Mouse (Mus musculus) lung, postnatal 4 days (tissue): ENCODE results near the gene Nicn1.
"Not testable (repeated sequence)": the region's sequence is repeated elsewhere in the genome, so short reads cannot be mapped to it uniquely, and the experiment has no call there.

Experiments used
- DNase-seq, 2 experiments: peaks; one replicate each; pipeline ENCODE4 v3.0.0; 2021

The Nicn1 gene

GRCm38 (mm10) chr9:108290016-108290750, at the start of gene Nicn1:
TSS of gene Nicn1 (plus strand) at chr9:108290429.
- peak; percentile 92 for DNase-seq

DNA sequence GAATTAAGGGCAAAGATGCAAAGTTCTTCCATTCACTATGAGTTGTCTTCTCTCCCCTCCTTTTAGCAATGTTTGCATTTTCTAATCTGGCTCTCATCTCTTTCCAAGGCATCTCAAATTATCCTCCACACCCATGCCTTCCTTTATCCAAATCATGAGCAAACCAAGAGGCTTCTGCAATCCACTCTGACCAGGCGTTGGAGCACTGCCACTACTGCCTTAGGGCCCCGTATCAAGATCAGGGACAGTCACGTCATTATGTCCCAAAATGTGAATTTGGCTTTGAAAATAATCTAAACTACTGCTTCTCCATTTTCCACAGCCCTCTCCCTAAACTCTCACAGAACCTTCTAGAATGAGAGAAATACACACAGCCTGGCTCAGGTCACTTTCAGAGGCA, 45.7 kb upstream of the Nicn1 start:
- no peak for DNase-seq

DNA sequence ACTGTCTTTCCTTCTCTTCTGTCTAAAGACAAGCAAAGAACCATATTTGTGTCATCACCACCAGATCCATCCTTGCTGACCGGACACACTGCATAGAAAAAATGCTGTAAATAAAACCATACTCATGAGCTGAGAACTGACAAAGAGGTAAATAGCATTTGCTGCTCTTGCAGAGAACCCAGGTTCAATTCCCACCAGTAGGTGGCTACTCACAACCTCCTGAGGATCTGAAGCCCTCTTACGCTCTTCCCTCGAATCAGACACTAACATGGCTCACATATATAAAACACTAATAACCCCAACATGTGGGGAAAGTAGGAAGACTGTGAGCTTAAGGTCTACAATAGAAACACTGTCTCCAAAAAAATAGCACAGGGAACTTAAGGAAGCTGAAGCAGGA, 45.2 kb upstream of the Nicn1 start:
- no peak for DNase-seq

GRCm38 (mm10) chr9:108248957-108249356, 41.3 kb upstream of the Nicn1 start:
- no peak for DNase-seq

- DNase-seq, result no peak
Observed at GRCm38 (mm10) chr9:108251877-108252276, 38.4 kb upstream of the Nicn1 start.

GRCm38 (mm10) chr9:108252766-108253165, 37.5 kb upstream of the Nicn1 start:
- no peak for DNase-seq

DNA sequence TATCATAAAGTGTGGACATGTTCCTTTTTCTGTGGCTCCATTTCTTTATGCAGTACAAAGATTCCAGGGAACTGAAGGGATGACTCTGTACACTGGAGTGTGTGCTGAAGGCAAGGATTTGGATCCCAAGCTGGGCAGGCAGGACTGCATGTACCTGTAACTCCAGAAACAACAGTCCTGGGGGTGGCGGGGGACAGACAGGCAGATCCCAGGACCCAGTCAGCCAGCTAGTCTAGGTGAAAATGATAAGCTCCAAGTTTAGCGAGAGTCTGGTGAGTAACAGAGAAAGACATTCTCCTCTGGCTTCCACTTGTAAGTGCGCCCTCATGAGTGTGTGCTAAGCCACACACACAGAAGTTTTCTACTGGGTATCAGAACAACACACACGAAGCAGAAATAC, 29.7 kb upstream of the Nicn1 start:
- DNase-seq, result no peak

- DNase-seq, result no peak
Observed at GRCm38 (mm10) chr9:108261865-108262264, 28.4 kb upstream of the Nicn1 start.

GRCm38 (mm10) chr9:108262494-108263049, 27.7 kb upstream of the Nicn1 start:
- DNase-seq, result no peak

DNA sequence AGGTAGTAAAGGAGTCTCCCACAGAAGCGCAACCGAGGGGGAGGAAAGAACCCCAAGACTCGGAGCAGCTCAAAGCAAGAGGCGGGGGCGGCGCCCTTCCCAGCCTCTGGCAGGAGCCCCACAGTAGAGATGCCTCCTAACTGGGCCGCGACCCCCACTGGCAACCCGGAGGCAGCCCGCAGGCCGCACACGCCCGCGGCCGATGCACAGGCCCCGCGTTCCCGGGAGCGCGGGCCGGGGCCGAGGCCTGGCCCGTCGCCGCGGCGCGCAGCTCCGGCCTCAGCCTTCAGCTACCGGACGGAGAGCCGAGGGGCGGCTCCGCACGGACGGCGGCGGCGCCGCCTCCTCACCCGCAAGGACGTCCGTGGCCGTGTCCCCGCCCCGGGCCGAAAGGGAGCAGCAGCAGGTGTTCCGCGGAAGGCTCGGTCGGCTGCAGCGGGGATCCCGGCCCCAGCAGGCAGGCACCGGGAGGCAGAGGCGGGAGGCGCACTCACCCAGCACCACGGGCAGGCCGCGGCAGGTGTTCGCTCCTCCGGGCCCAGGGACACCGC, 27.0 kb upstream of the Nicn1 start:
- DNase-seq, result no peak

DNA sequence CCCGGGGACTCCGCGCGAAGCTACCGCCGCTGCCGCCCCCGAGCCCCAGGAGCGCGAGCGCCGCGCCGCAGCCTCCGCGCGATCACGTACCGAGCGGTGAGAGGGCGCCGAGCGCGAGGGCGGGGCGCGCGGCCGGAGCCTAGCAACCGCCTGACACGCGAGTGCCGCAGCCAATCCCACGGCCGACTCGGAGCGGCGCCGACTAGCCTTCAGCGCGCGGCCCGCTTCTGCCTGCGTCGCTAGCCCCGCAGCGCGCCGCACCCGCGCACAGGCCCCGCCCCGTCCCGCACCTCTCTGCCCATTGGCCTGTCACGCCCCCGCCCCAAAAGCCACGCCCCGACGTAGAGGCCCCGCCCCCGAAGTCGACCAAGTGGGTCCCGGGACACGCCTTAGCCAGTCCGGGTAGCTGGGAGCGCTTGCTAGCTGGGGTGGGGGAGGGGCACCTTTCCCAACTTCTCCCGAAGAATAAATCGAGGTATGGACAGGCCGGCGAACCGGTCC, 26.5 kb upstream of the Nicn1 start, which contains the start of gene Dag1:
TSS of gene Dag1 (minus strand) at position 269 of the 501 bp plus-strand sequence.
- peak; percentile 99 to 100 for DNase-seq

DNA sequence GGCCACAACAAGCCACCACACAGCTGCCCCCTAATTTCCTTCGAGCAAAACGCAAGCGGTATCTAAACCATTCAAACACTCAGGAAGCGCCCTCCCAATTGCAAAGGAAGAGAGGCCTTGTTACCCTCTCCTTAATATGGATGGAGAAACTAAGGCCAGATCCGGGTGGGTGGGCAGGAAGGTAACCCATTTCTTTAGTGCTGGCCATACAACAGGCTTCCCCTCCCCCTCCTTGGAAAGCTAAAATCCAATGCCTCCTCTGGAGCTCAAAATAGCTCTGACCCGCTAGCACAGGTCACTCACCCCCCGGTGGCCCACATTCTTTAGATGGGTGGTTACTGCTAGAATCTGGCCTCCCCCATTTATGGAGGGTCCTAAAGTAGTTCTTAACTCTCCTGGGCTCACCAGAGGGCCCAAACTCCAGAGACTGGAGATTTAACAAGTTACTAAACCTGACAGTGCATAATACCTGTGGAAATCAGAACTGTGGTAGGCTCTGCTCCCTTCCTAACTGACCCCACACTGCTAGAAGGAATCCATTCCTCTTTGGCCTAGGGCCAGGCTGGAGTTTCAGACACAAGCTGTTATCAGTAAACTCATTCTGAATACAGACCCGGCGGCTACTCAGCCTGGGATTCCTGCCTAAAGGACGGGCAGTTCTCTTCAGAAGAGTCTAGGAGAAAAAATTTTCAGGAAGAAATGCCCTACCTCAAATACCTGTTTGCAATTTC, 25.9 kb upstream of the Nicn1 start:
- peak; percentile 67 to 68 for DNase-seq

DNA sequence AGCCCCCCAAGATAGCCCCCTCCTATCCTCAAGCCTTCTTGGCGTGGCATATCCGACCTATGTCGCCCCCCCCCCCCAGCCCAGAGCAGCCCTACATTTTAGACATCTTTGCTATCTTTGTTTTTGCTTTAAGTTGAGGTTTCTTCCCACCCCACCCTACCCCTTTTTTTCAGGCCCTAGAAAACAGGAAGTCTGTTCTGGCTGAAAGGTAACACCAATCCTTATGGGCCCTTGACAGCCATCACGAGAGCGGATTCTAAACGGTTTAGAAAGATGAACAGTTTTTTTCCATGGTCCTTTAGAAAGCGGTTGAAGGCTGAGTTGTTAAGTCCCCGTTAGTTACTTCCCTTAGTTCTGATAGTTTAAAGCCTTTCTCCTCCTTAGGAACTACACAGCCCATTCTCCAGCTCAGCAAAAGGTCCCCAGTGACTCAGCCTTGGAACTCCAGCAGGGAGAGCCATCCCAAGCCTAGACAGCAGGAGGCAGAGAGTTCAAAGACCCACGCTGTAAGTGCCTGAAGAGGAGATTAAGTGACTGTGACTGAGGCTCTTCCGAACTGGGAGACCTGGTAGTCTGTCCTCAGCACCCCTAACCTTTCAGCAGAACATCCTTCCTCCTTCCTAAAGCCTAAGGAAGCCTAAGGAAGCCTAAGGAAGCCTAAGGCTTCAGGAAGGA, 23.8 kb upstream of the Nicn1 start:
- DNase-seq, result no peak

GRCm38 (mm10) chr9:108267691-108268090, 22.5 kb upstream of the Nicn1 start:
- DNase-seq, result peak; percentile 27 to 53

- DNase-seq, result not testable (repeated sequence)
Observed at GRCm38 (mm10) chr9:108268701-108269100, 21.5 kb upstream of the Nicn1 start.

GRCm38 (mm10) chr9:108271941-108272340, 18.3 kb upstream of the Nicn1 start:
- DNase-seq, result no peak

- no peak for DNase-seq
Observed at GRCm38 (mm10) chr9:108272691-108273090, 17.5 kb upstream of the Nicn1 start.

DNA sequence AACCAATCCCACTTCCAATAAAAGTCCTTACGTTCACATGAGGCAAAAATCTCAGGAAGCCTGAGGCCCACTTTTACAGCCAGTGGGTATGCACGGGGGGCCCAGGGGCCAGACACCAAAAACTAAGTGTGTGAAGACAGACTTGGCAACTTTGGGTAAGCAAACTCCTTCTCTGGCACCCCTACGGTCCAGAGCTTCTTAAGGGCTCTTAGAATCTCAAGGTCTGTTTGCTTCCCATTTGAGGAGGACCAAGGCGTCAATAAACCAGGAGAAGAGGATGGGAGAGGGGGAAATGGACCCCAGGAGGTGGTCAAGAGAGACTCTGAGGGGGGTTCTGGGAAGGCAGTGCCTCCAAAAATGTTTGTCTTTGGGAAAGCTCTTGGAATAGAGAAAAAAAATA, 16.7 kb upstream of the Nicn1 start:
- DNase-seq, result peak in 1 of 2 experiments; percentile 35

- DNase-seq, result peak in 1 of 2 experiments; percentile 23
Observed at GRCm38 (mm10) chr9:108274476-108275330, 15.5 kb upstream of the Nicn1 start.

DNA sequence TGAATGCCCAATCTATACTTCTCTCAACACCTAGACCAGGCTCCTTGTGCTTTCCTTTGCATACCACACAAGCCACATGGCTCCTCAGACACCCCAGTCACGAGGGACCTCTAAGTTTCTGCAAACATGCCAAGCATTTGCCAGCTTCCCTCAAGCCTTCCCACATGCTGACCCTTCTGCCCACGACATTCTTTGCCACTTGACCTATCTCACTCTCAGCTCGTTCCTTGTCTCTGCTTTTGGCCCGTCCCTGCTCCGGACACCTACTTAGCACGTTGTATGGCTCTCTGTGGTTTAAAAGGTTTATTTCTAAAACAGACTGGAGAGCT, 14.9 kb upstream of the Nicn1 start:
- peak; percentile 64 to 86 for DNase-seq

GRCm38 (mm10) chr9:108278697-108279450, 11.4 kb upstream of the Nicn1 start:
- peak; percentile 29 to 68 for DNase-seq
